Mouse (Mus musculus) lung, postnatal 0 days (tissue): ENCODE measurements at regions not wholly inside any gene's neighbourhood (a gene's known extent, or its start where the extent isn't known, plus 50 kb on each side); places are given as distances from the start of the nearest gene placed in this dataset.

Experiments used
- ATAC-seq: fragments of 200-750 bp; cut with Nextera tagmentation; 2 replicates; pipeline ENCODE4 v1.8.0; 2017; ENCODE audit warnings: moderate library complexity
- DNase-seq: peaks from one replicate; pipeline ENCODE4 v3.0.0-alpha.2; 2016; ENCODE audit warnings: low spot score
- H3K27ac ChIP-seq: fragments of 300-500 bp; sonication (generic); 2 replicates; pipeline ENCODE4 v1.5.1; 2014; ENCODE audit warnings: antibody characterized with exemption, mild to moderate bottlenecking, low read length, mixed read lengths
- H3K27me3 ChIP-seq: fragments of 300-500 bp; sonication (generic); replicated peaks from 2 replicates; pipeline ENCODE4 v1.6.1; 2014; ENCODE audit warnings: low read length, mixed read lengths; ENCODE audit not compliant: insufficient read depth
- H3K36me3 ChIP-seq: fragments of 300-500 bp; sonication (generic); 2 replicates; pipeline ENCODE4 v1.6.1; 2014; ENCODE audit warnings: low read length, mixed read lengths; ENCODE audit not compliant: insufficient read depth
- H3K4me1 ChIP-seq: fragments of 300-500 bp; sonication (generic); 2 replicates; pipeline ENCODE4 v1.6.1; 2014; ENCODE audit warnings: antibody characterized with exemption, low read depth, low read length, mixed read lengths; ENCODE audit not compliant: insufficient read depth
- H3K4me2 ChIP-seq: fragments of 300-500 bp; sonication (generic); replicated peaks from 2 replicates; pipeline ENCODE4 v1.6.1; 2014; ENCODE audit warnings: low read depth, mild to moderate bottlenecking, low read length, moderate library complexity, mixed read lengths
- H3K4me3 ChIP-seq: fragments of 300-500 bp; sonication (generic); 2 replicates; pipeline ENCODE4 v1.5.1; 2014; ENCODE audit warnings: low read depth, low read length
- H3K9ac ChIP-seq: fragments of 300-500 bp; sonication (generic); replicated peaks from 2 replicates; pipeline ENCODE4 v1.6.1; 2014; ENCODE audit warnings: low read depth, mild to moderate bottlenecking
- H3K9me3 ChIP-seq: fragments of 300-500 bp; sonication (generic); 2 replicates; pipeline ENCODE4 v1.6.1; 2016; ENCODE audit warnings: low read length, mixed read lengths
- CTCF ChIP-seq: IDR thresholded peaks from 2 replicates; pipeline ENCODE4 v1.5.1; 2016; ENCODE audit warnings: antibody characterized with exemption, mild to moderate bottlenecking
- EP300 ChIP-seq: IDR thresholded peaks from 2 replicates; pipeline ENCODE4 v1.6.1; 2016; ENCODE audit warnings: antibody characterized with exemption, mild to moderate bottlenecking, control low read depth
- WGBS: fragments of 180-500 bp; shearing (Covaris S2); extraction: QIAGEN DNeasy Blood & Tissue Kit; methylation state at CpG from one replicate; pipeline ENCODE4 v1.1.7; 2014; 5-methylcytosine and 5-hydroxymethylcytosine counted together

GRCm38 (mm10) chr8:17708409-17708808, 1269.6 kb downstream of the Defb40 start:
- 49% methylated on average over 4 of the region's 4 CpGs for WGBS
- Histone ChIP-seq H3K9me3 (no peaks in the 10 kb centered on the region), H3K9ac (no peak overlapping the region), H3K4me2 (no peak overlapping the region), H3K36me3 (no peaks in the 10 kb centered on the region), H3K4me3 (no peak overlapping the region), H3K4me1 (no peaks in the 10 kb centered on the region), H3K27ac (no peak overlapping the region), H3K27me3 (no peaks in the 10 kb centered on the region)
- TF ChIP-seq EP300: no peak
- TF ChIP-seq CTCF: no peak
- peak; percentile 28; the same call in 1 of the 2 replicates for ATAC-seq
- DNase-seq: peak; percentile 21

- WGBS: 81% methylated on average over 1 of the region's 1 CpGs
- no peaks in the 10 kb centered on the region for H3K36me3 ChIP-seq
- TF ChIP-seq EP300 (no peak), CTCF (no peak)
Observed at GRCm38 (mm10) chr8:17704289-17704688, 1273.8 kb downstream of the Defb40 start.

GRCm38 (mm10) chr8:17700362-17700761, 1277.7 kb downstream of the Defb40 start:
- ATAC-seq: no peak
- TF ChIP-seq CTCF: no peak
- TF ChIP-seq EP300: no peak
- no peak overlapping the region for H3K9ac ChIP-seq

More at GRCm38 (mm10) chr8:17704289-17704688, 1273.8 kb downstream of the Defb40 start:
- Histone ChIP-seq H3K4me2 (no peak overlapping the region), H3K9me3 (no peaks in the 10 kb centered on the region), H3K4me3 (no peak overlapping the region), H3K4me1 (no peaks in the 10 kb centered on the region), H3K27me3 (no peaks in the 10 kb centered on the region), H3K27ac (no peak overlapping the region), H3K9ac (no peak overlapping the region)
- no peak for DNase-seq
- ATAC-seq: no peak

GRCm38 (mm10) chr8:17690074-17690848, 1287.8 kb downstream of the Defb40 start:
- Histone ChIP-seq H3K4me3 (no peak overlapping the region), H3K27me3 (no peaks in the 10 kb centered on the region), H3K9me3 (no peaks in the 10 kb centered on the region), H3K36me3 (no peaks in the 10 kb centered on the region), H3K9ac (no peak overlapping the region), H3K4me1 (no peaks in the 10 kb centered on the region), H3K27ac (no peak overlapping the region), H3K4me2 (no peak overlapping the region)
- 34% methylated on average over 4 of the region's 4 CpGs for WGBS
- ATAC-seq (peak; percentile 88), DNase-seq (peak; percentile 58)
- peak; percentile 31; the same call in 1 of the 2 replicates for TF ChIP-seq EP300
- no peak for TF ChIP-seq CTCF

More at GRCm38 (mm10) chr8:17700362-17700761, 1277.7 kb downstream of the Defb40 start:
- Histone ChIP-seq H3K4me2 (no peak overlapping the region), H3K36me3 (no peaks in the 10 kb centered on the region), H3K27me3 (no peaks in the 10 kb centered on the region), H3K4me1 (no peaks in the 10 kb centered on the region), H3K27ac (no peak overlapping the region), H3K9me3 (no peaks in the 10 kb centered on the region), H3K4me3 (no peak overlapping the region)
- DNase-seq: no peak
- 69% methylated on average over 3 of the region's 3 CpGs for WGBS

GRCm38 (mm10) chr8:17689641-17690040, 1288.4 kb downstream of the Defb40 start:
- 59% methylated on average over 3 of the region's 3 CpGs for WGBS
- Histone ChIP-seq H3K4me2 (no peak overlapping the region), H3K9me3 (no peaks in the 10 kb centered on the region), H3K27me3 (no peaks in the 10 kb centered on the region), H3K36me3 (no peaks in the 10 kb centered on the region), H3K4me3 (no peak overlapping the region), H3K4me1 (no peaks in the 10 kb centered on the region), H3K27ac (no peak overlapping the region), H3K9ac (no peak overlapping the region)
- DNase-seq (no peak), ATAC-seq (peak; percentile 44)
- TF ChIP-seq EP300 (no peak), CTCF (no peak)

- TF ChIP-seq EP300 (no peak), CTCF (no peak)
- Histone ChIP-seq H3K4me1 (no peaks in the 10 kb centered on the region), H3K4me3 (no peak overlapping the region), H3K27ac (no peak overlapping the region), H3K36me3 (no peaks in the 10 kb centered on the region), H3K4me2 (no peak overlapping the region), H3K27me3 (no peaks in the 10 kb centered on the region), H3K9ac (no peak overlapping the region), H3K9me3 (no peaks in the 10 kb centered on the region)
- ATAC-seq (no peak), DNase-seq (no peak)
- 51% methylated on average over 3 of the region's 3 CpGs for WGBS
Observed at GRCm38 (mm10) chr8:17687084-17687483, 1291.0 kb downstream of the Defb40 start.
